Comparison of ENCODE assay signal across 14 mouse cellular contexts in the genomic region with DNA sequence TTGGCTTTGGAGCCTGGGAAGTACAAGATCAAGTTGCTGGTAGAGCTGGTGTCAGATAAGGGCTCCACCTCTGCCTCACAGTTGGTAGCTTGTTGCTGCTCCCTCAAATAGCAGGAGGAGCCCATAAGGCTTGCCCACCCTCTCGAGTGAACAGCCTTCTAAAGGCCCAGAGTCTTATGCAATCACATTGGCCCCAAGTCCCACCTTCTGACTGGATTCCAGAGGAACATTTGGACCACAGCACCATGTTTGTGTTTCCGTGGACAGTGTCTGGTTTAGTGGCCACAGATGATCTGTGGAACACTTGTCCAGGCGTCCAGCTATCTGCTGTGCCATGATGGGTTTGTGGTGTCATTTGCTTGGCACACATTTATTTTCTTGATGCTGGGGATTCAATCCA.
"Had no signal": no experiment of that assay in that cellular context is flagged by ENCODE, and none has a peak within 500 bp of the region (broad histone marks: within the 10 kb centered on the region; RNA-seq: fewer than 3 reads in every experiment).

No protein-coding gene starts in this region.

- H3K4me3 ChIP-seq: layer of hippocampus, adult 2 months; limb, embryonic 12.5 days; liver, embryonic 13.5 days; neural tube, embryonic 12.5 days had no signal

- H3K4me1 ChIP-seq: liver, embryonic 13.5 days had no signal

- H3K27ac ChIP-seq: kidney, postnatal 0 days; layer of hippocampus, adult 2 months; limb, embryonic 12.5 days; liver, embryonic 13.5 days; neural tube, embryonic 12.5 days had no signal

- DNase-seq: kidney, postnatal 4 days; liver; liver, embryonic 13.5 days; liver, postnatal 0 days; lung, postnatal 36 days; midbrain, embryonic 14.5 days; retina, postnatal 1 day; right cerebral cortex, postnatal 4 days; spleen, adult 18-20 months; thymus, postnatal 36 days had no signal

- H3K36me3 ChIP-seq: limb, embryonic 12.5 days; liver, embryonic 13.5 days; neural tube, embryonic 12.5 days had no signal

- ATAC-seq: liver, postnatal 0 days had no signal

- H3K4me2 ChIP-seq: limb, embryonic 12.5 days; liver, embryonic 13.5 days; neural tube, embryonic 12.5 days had no signal

- H3K27me3 ChIP-seq: limb, embryonic 12.5 days; liver, embryonic 13.5 days; neural tube, embryonic 12.5 days had no signal

- H3K9ac ChIP-seq: limb, embryonic 12.5 days; liver, embryonic 13.5 days; liver, postnatal 0 days; neural tube, embryonic 12.5 days had no signal

- H3K9me3 ChIP-seq: limb, embryonic 12.5 days; liver, embryonic 13.5 days; neural tube, embryonic 12.5 days had no signal
